Mouse (Mus musculus): ENCODE measurements around the gene Fbxo45.

Fbxo45 gene

DNA sequence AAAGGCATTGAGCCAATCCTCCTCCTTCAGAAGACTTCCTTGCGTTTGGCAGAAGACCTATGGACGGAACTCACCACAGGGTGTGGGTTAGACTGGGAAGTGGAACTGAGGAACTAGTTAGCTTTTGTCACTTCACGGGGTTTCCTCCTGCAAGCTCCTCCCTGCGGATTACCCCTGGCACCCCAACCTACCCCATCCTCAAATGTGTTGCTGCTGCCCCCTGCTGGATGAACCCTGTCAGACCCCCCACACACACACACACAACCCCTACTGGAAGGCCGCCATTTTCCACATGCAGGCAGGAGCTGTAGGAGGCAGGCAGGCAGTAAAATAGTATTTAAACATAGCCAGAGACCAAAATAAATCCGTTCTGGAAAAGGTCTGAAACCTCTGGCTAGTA lies 44.3 kb downstream of the Fbxo45 start:
- DNase-seq (ENCODE audit: low read depth), result peak; percentile 41

DNA sequence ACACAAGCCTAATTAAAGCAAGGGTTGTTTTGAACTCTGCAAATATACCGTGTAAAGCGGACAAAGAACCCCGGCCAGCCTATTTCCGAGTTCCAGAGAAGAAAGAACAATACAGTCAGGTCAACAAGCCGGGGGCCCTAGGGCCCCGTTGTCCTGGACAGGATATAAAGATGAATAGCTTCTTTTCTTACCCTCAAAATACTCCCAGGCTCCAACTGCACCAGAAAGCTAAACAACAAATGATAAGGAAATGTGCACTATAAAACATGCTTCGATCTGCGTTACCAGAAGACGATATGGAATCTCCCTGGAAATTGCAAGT lies 46.0 kb downstream of the Fbxo45 start:
- no peak for DNase-seq (ENCODE audit: low read depth)

DNA sequence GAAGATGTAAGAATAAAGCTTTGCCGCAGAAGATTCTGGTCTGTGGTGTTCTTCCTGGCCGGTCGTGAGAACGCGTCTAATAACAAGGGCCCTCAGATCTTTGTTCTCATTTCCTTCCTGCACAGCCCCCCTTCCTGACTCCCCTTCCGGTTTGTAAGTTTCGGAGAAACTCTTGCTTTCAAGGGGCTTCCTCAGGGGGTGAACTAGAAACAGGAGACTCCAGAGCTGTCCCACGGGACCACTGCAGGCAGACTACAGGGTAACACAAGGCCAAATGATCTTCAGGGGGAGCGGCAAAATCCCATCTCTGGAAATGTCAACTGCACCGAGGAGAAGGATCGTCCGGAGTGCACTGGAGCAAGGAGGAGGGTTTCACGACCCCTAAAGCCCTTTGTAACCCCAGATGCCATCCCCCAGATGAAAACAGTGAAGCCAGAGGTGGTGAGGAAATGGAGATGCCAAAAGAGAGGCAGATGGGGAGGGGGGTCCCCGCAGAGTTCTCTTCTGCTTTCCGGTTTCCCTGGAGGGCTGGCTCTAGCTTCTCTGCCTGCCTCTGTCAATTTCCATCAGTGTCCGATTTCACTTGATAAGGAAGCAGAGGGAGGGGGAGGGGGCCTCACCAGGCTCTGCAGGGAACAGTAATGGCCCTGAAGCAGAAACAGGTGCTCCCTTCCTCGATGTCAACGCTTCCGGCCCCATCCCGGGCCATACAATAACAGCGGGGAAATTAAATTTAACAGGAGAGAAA lies 46.5 kb downstream of the Fbxo45 start:
- DNase-seq (ENCODE audit: low read depth), result no peak

DNA sequence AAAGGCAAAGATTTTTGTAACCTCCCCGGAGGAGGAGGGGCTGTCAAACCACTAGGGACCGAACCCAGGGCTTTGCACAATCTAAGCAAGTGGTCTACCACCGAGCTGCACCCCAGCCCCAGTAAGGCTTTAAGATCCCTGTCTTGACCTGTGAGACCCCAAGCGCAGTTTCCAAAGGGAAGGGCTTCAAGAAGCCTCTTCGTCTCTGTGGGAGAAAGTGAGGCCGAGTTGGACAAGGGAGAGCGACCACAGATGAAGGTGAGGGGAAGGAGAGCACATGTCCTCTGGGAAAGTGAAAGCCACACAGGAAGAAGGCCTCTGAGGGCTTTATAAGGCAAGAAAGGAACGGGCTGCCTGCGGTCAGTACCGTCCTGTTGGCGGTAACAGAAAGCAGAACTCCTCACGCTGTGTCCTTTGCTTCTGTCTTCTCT lies 56.9 kb downstream of the Fbxo45 start:
- DNase-seq (ENCODE audit: low read depth), result no peak

DNA sequence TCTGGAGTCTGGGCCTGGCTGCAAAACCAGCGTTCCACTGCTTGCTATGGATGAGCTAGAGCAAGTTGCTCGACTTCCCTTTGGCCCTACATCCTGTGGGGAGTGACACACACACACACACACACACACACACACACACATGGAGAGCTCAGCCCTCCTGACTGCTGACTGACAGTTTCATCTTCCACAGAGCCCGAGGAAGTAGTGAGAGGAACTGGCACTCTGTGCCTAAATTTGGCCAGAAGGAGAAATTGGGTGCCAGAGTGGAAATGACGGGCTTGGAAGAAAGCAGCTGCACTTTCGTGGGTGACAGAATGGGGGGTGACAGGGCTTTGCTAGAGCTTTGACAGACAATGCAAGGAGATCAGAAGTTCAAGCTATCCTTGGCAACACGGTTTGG lies 57.8 kb downstream of the Fbxo45 start:
- DNase-seq (ENCODE audit: low read depth), result peak; percentile 26

DNA sequence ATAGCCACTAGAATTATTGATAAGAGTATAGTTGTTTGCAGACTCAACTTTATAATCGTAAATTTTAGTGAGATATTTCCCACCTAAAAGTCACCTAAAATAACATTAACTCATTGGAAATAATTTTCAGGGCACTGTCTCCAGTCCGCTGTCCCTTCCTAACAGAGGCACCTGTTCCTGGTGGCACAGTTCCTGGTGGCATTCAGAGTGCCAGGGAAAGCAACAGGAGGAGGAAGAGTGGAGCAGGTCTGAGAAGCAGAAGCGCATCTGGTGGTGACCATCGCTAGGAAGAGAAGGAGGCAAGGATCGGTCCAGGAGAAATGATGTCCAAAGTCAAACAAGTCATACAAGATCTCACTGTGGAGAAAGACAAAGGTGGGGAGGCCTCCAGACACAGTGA lies 60.9 kb downstream of the Fbxo45 start:
- DNase-seq (ENCODE audit: low read depth), result no peak

Measured in NIH3T3 (cell line).